Mouse (Mus musculus): ENCODE results near the gene Klhl35.
"Not testable (repeated sequence)": the region's sequence is repeated elsewhere in the genome, so short reads cannot be mapped to it uniquely, and the experiment has no call there.

Klhl35 gene

DNA sequence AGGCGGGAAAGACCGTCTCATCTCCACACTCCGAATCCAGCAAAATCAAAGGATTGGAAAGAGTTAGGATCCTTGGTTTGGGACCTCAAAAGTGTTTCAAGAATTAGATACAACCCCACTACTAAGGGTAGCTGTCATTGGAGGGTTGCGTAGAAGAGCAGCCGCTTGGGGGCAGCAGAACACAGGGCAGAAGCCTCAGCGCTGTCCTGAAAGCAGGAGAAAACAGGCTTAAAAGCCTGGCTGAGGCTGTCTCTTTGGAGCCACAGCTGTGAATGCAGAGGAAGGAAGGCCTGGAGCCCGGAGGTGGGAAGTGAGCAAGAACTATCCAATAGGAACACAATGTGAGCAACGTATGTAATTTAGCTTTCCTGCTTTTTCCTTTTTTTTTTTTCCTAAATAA is 34.4 kb downstream of the Klhl35 start:
- peak; percentile 66 for DNase-seq (ENCODE audit: low read depth, low spot score)

DNA sequence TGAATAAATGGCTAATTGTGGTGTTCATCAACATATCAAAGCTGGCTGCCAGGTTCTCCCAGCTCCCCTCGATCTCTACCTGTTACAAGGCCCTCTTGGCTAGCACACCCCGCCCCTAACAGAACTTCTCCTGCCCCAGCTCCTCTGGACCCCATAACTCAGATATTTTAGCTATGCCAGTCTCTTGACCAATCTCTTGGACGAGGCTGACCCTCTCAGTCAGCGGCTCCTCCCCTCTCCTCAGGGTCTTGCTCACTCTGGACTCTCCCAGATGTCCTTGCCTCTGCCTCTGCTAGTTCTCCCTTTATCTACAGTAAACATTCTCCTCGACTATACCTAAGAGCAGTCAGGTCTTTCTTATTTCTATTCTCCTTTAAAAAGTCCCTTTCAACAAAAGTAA is 34.9 kb downstream of the Klhl35 start:
- no peak for DNase-seq (ENCODE audit: low read depth, low spot score)

DNA sequence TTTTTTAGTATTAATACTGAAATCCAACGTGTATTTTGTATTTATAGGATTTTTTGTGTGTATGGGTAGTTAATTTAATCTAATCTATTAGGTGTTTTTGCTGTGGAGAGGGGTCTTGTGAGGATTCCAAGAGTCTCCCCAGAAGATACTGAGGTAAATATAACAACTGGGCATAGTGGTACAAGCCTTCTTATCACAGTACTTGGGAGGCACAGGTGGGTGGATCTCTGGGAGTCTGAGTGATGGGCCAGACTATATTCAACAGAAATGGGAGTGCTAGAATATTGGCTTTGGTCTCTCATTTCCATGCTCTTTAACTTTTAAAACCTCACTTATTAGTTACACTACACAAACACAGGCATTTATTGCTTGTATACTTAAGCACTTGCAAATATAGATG is 35.3 kb downstream of the Klhl35 start:
- DNase-seq (ENCODE audit: low read depth, low spot score), result no peak

DNA sequence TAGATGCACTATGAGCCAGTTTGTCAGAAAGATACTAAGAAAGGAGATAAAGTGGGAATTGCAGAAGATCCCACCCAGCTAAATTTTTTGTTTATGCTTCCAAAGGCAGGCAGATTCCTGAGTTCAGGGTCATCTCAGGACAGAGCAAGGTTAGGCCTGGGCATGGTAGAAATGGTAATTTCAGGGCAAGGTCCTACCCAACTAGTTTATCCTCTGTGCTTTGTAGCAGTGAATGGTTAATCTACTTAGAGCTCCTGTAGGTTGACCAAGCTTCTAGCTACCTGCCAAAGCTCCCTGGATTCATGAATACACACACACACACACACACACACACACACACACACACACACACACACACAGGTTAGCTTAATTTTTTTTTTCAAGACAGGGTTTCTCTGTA is 38.8 kb downstream of the Klhl35 start:
- DNase-seq (ENCODE audit: low read depth, low spot score), result no peak

DNA sequence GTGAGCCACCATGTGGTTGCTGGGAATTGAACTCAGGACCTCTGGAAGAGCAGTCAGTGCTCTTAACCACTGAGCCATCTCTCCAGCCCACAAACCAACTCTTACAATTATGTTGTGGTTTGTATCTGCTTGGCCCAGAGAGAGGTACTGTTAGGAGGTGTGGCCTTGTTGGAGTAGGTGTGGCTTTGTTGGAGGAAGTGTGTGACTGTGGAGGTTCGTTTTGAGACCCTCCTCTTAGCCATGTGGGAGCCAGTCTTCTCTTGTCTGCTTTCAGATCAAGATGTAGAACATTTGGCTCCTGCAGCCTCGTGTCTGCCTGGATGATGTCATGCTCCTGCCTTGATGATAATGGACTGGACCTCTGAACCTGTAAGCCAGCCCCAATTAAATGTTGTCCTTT is 42.4 kb downstream of the Klhl35 start:
- not testable (repeated sequence) for DNase-seq (ENCODE audit: low read depth, low spot score)

DNA sequence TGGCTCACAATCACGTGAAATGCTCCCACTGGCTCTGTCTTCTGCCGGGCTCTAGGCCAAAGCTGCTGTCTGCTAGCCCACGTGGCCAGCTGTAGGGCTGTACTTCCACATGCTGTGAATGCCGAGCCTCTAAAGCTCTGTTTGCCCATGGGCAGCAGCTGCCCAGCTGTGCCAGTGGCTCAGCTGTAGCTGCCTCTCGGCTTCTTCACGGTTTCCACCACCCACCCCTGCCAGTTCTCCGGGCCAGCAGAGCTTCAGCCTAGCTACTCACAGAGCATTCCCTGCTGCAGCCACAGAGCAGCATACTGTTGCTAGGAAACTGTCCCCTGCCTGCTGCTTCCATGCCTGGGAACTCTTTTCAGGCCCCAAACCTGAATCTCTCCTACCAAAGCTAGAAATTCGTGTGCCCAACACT is 44.3 kb downstream of the Klhl35 start:
- no peak for DNase-seq (ENCODE audit: low read depth, low spot score)

DNA sequence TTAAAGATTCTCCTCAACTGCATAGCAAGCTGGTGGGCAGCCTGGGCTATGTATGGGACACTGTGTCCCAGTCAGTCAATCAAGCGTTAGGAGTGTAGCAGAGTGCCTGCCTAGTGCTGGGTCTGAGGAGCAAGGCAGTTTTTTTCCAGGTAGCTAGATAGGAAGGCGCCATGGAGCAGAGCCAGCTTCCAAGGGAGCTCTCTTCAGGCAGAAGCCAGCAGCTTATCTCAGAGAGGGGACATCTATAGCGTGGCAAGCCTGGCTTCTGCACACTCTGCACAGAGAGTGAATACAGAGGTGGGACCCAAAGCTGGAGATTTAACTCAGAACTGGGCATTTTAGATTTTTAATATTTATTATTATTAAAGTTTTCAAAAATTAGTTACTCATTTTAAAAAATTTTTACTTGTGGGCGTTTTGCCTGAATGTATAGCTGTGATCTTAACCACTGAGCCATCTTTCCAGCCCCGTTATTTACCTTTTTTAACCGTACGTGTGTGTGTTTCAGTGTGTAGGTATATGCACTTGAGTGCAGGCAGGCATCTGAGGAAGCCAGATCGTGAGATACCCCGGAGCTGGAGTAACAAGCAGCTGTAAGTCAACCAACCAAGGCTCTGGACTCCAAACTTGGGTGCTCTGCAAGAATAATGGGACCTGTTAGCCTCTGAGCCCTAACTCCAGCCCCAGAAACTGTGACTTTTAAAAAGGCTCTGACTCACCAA is 50.4 kb downstream of the Klhl35 start:
- DNase-seq (ENCODE audit: low read depth, low spot score), result no peak

DNA sequence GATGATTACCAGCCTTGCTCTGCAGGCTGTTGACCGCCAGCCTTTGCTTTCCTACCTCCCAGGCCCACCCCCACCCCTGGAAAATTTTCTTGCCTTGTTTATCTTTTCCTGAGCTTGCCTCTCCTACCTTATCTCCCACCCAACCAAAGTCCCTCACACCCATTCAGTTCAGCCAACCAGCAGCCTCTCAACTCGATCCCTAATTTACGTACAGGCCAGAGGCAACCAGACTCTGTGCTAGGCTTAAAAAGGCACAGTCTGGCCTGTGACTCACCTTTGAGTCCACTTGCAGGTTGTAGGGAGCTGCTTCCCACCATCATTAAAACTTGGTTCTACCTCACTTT is 51.0 kb downstream of the Klhl35 start:
- no peak for DNase-seq (ENCODE audit: low read depth, low spot score)

DNA sequence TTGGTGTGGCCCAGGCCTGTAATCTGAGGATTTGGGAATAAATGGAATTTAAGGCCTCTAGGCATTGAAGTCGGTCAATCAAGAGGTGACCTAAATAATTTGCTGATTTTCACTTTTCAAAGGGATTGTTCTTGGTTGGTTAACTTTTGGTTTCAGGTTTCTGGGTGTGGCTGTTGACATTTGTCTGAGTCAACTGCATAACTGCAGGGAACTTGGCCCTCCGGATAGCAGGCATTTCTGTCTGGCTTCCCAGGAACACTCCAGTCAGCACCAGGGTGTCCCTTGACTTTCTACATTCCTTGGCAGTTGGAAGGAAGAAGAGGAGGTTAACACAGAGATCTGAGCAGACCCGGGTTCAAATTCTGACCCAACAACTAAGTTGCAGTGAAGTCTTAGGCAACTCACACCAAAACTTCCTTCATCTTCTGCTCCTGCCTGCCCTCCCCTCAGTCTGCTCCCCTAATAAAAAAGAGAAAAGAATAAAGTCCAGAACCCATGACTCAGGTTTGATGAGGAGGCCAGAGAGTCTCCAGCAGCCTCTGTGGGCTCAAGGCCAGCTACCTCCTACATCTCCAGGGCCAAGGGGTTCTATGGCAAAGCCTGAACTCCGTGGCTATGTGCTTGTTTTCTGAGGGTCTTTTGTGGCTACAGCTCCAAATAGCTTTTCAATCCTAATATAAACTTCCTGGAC is 53.3 kb downstream of the Klhl35 start:
- no peak for DNase-seq (ENCODE audit: low read depth, low spot score)

DNA sequence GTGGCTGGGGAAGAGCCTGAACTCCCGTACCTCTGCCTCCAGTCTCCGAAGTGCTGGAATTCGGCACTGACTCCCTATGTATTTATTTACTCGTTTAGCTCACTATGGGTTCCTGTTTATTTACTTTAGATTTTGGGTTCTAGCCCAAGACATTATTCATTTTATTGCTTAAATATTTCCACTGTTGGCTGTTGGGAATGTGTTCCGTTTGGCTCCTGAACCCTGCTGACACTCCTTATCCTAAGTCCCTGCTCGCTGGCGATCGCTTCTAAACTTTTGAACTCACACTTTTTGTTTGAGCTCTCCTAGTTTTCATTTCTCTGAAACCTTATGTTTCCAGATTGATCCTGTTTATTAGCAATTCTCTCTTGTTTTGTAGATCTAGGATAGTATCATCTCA is 57.3 kb downstream of the Klhl35 start:
- DNase-seq (ENCODE audit: low read depth, low spot score), result no peak
